Mouse (Mus musculus) hindbrain, embryonic 12.5 days (tissue): ENCODE measurements around the gene Reps2. TPM values are rescaled to one million over a fixed set of nuclear protein-coding genes. Genes with fewer than 3 reads are reported as not detected.

Source experiments
- ATAC-seq: fragments of 200-750 bp; cut with Nextera tagmentation; 2 replicates; pipeline ENCODE4 v1.8.0; 2017; ENCODE audit warnings: moderate TSS enrichment; ENCODE audit not compliant: low FRiP score
- H3K27ac ChIP-seq: fragments of 300-500 bp; sonication (generic); 2 replicates; pipeline ENCODE4 v1.5.1; 2016; ENCODE audit warnings: mild to moderate bottlenecking
- H3K27me3 ChIP-seq: fragments of 300-500 bp; sonication (generic); 2 replicates; pipeline ENCODE4 v1.6.1; 2016; ENCODE audit warnings: mild to moderate bottlenecking
- H3K36me3 ChIP-seq: fragments of 300-500 bp; sonication (generic); 2 replicates; pipeline ENCODE4 v1.6.1; 2016; ENCODE audit warnings: mild to moderate bottlenecking
- H3K4me1 ChIP-seq: fragments of 300-500 bp; sonication (generic); 2 replicates; pipeline ENCODE4 v1.6.1; 2016
- H3K4me2 ChIP-seq: fragments of 300-500 bp; sonication (generic); replicated peaks from 2 replicates; pipeline ENCODE4 v1.6.1; 2016; ENCODE audit warnings: mild to moderate bottlenecking
- H3K4me3 ChIP-seq: fragments of 300-500 bp; sonication (generic); 2 replicates; pipeline ENCODE4 v1.5.1; 2016; ENCODE audit warnings: mild to moderate bottlenecking
- H3K9ac ChIP-seq: fragments of 300-500 bp; sonication (generic); 2 replicates; pipeline ENCODE4 v1.6.1; 2016; ENCODE audit warnings: mild to moderate bottlenecking, moderate library complexity
- H3K9me3 ChIP-seq: fragments of 300-500 bp; sonication (generic); replicated peaks from 2 replicates; pipeline ENCODE4 v1.6.1; 2016; ENCODE audit warnings: mild to moderate bottlenecking
- WGBS: fragments of 180-500 bp; shearing (Covaris S2); methylation state at CpG from one replicate; pipeline ENCODE4 v1.1.7; 2016; 5-methylcytosine and 5-hydroxymethylcytosine counted together
- polyA plus RNA-seq: library from polyadenylated mRNA; unstranded; fragments of >200 nt; fragmentation: Nextera tagmentation; extraction: Ambion mirVana; gene quantifications from 2 replicates; pipeline ENCODE4 v1.2.1, GENCODE M21; 2016

Gene Reps2
- polyA plus RNA-seq, 1 experiment from 2014 or later = 1.9 TPM

DNA sequence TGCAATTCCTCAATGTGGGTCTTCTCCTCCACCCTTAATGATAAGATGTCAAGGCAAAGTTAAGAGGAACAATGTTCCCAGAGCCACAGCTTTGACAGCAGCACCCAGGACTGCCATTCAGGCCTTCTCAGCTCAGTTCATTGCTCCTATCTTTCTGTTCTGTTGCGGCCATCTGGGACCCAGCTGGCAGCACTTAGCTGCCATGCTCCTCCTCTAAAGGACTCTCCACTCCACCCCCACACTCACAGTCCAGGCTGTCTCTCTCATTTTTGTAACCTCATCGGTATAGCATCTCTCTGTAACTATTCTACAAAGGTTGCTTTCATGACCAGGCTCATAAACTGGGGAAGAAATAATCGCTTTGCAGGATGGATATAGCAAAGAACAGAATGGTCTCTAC lies 241.0 kb downstream of the Reps2 start:
- H3K4me2 ChIP-seq = no peak overlapping the region
- peaks cover 29% of the 10 kb centered on the region for H3K27me3 ChIP-seq
- H3K36me3 ChIP-seq = no peaks in the 10 kb centered on the region
- ATAC-seq = no peak
- 65% methylated on average over 3 of the region's 3 CpGs for WGBS
- no peaks in the 10 kb centered on the region for H3K4me1 ChIP-seq
- H3K9me3 ChIP-seq = no peaks in the 10 kb centered on the region
- no peak overlapping the region for H3K4me3 ChIP-seq
- H3K27ac ChIP-seq = no peak overlapping the region
- H3K9ac ChIP-seq = no peak overlapping the region

DNA sequence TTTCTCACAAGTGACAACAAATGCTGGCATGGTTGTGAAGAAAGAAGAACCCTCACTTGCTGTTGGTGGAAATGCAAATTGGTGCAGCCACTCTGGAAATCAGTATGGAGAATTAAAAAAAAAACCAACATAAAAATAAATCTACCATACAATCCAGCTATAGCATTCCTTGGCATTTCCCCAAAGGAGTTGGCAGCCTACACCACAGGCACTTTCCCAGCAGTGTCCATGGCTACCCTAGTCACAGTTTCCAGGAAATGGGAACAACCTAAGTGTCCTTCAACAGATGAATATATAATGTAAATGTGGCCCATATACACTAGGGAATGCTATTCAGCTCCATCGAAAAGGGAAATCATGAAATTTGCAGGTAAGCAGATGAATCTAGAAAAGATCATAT lies 262.7 kb downstream of the Reps2 start:
- H3K4me2 ChIP-seq = no peak overlapping the region
- no peak for ATAC-seq
- WGBS = 87% methylated on average over 1 of the region's 1 CpGs
- H3K9me3 ChIP-seq = no peaks in the 10 kb centered on the region
- H3K4me1 ChIP-seq = no peaks in the 10 kb centered on the region
- no peak overlapping the region for H3K4me3 ChIP-seq
- no peak overlapping the region for H3K9ac ChIP-seq
- no peaks in the 10 kb centered on the region for H3K36me3 ChIP-seq
- H3K27me3 ChIP-seq = 0 out of 2 replicates have a peak, but pooled peaks cover 3% of the 10 kb centered on the region
- no peak overlapping the region for H3K27ac ChIP-seq

DNA sequence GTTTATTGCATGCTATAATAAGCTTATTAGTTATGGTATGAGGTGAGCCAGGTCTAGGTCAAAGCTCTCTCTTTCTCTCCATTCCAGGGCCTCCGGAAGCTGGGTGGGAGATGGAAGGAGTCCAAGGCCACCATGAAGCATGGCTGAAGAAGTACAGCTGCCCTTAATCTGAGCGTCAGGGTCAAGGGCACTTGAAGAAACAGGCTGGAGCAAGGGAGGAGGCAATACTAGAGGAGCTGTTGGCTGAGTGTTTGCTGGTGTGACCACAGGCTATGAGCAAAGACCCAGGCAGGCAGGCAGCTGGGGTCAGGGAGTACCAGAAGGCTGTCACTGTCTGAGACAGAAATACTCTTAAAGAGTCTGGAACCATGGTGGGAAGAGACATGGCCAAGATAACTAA lies 280.2 kb downstream of the Reps2 start:
- no peak for ATAC-seq
- WGBS = 86% methylated on average over 2 of the region's 2 CpGs
- H3K4me2 ChIP-seq = no peak overlapping the region
- H3K9ac ChIP-seq = no peak overlapping the region
- H3K9me3 ChIP-seq = no peaks in the 10 kb centered on the region
- no peak overlapping the region for H3K27ac ChIP-seq
- H3K4me1 ChIP-seq = no peaks in the 10 kb centered on the region
- H3K27me3 ChIP-seq = peaks cover 33% of the 10 kb centered on the region
- H3K36me3 ChIP-seq = no peaks in the 10 kb centered on the region
- H3K4me3 ChIP-seq = no peak overlapping the region

Other genes starting within 250 kb of the Reps2 start
- 283 and 286 TPM in 2 replicates for gene Rbbp7, start 116.8 kb upstream of the Reps2 start, polyA plus RNA-seq
- gene Txlng, start 185.8 kb upstream of the Reps2 start, polyA plus RNA-seq = 17.5 and 18.4 TPM in 2 replicates
- 39.0 and 43.0 TPM in 2 replicates for gene Syap1, start 244.8 kb upstream of the Reps2 start, polyA plus RNA-seq